Mouse (Mus musculus): ENCODE results near the gene Saa3. TPM values are rescaled to one million over a fixed set of nuclear protein-coding genes. Genes with fewer than 3 reads are reported as not detected.

The Saa3 gene
- polyA plus RNA-seq, 1 experiment from 2014 or later: 0.20 TPM

- H3K27me3 ChIP-seq (replicated peaks): no peaks in the 10 kb centered on the region
- no peak overlapping the region for H3K27ac ChIP-seq (ENCODE audit: poor library complexity, severe bottlenecking)
- ATAC-seq (ENCODE audit: insufficient number of reproducible peaks, low FRiP score): no peak
- 72% methylated on average over 2 of the region's 2 CpGs for WGBS
- H3K9me3 ChIP-seq (replicated peaks): no peaks in the 10 kb centered on the region; the same call in 1 of the 2 replicates
- no peak overlapping the region for H3K4me3 ChIP-seq
- H3K4me2 ChIP-seq: no peak overlapping the region
- no peaks in the 10 kb centered on the region for H3K36me3 ChIP-seq
- no peaks in the 10 kb centered on the region for H3K4me1 ChIP-seq (replicated peaks)
- no peak overlapping the region for H3K9ac ChIP-seq
Measured at GRCm38 (mm10) chr7:46734983-46735382, 19.5 kb upstream of the Saa3 start.

- no peak within 1 kb of the TSS for H3K4me3 ChIP-seq
- H3K9me3 ChIP-seq (replicated peaks): no peaks in the 10 kb centered on the region; the same call in 1 of the 2 replicates
- no peak within 1 kb of the TSS for H3K4me2 ChIP-seq
- no peak for ATAC-seq (ENCODE audit: insufficient number of reproducible peaks, low FRiP score)
- no peaks in the 10 kb centered on the region for H3K4me1 ChIP-seq (replicated peaks)
- no peaks in the 10 kb centered on the region for H3K27me3 ChIP-seq (replicated peaks)
- 79% methylated on average over 4 of the region's 4 CpGs for WGBS
- H3K9ac ChIP-seq: no peak within 1 kb of the TSS
- no peak within 1 kb of the TSS for H3K27ac ChIP-seq (ENCODE audit: poor library complexity, severe bottlenecking)
- no peaks in the 10 kb centered on the region for H3K36me3 ChIP-seq
Measured at GRCm38 (mm10) chr7:46732458-46732857, 17.0 kb upstream of the Saa3 start, which contains the start of gene Saa4. Saa4 (minus strand) TSS chr7:46732603.

DNA sequence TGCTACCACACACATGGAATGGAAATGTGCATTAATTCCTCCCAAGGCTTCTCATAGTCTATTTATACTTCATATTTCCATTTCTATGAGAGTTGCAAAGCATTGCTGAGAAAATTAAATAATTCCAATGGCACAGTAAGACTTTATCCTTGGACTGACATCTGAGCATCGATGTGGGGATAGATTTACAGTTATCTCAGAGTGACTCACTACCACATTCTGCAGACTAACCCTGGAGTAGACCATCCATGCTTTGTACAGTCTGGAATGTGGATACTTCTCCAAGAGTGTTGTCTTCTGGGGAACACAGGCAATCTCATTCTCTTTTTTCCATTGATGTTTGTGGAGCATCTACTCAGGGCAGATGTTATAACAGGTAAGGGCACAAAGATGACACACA lies 12.1 kb upstream of the Saa3 start:
- no peak overlapping the region for H3K4me3 ChIP-seq
- H3K4me2 ChIP-seq: no peak overlapping the region
- H3K27me3 ChIP-seq (replicated peaks): no peaks in the 10 kb centered on the region; the same call in 1 of the 2 replicates
- H3K9me3 ChIP-seq (replicated peaks): no peaks in the 10 kb centered on the region
- H3K4me1 ChIP-seq (replicated peaks): no peaks in the 10 kb centered on the region
- no peak for ATAC-seq (ENCODE audit: insufficient number of reproducible peaks, low FRiP score)
- WGBS: 70% methylated on average over 1 of the region's 1 CpGs
- H3K36me3 ChIP-seq: no peaks in the 10 kb centered on the region
- no peak overlapping the region for H3K9ac ChIP-seq
- H3K27ac ChIP-seq (ENCODE audit: poor library complexity, severe bottlenecking): no peak overlapping the region

DNA sequence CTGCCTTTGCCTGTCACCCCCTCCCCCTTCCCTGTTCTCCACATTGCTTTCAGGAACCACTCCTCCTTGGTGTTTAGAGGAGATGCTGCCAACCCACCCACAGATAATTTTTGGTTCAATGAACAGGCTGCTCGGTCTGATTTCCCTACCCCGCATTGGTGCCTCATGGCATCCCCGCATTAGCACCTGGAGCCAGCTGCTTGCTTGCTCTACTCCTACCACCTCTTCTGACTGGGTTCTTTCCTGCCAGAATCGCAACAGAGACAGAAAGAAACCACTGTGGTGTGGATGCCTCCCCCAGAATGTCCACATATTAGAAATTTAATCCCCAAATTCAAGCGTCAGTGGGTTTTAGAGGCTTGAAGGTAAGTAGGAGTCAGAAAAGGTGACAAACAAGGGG lies 8.9 kb upstream of the Saa3 start:
- Histone ChIP-seq H3K4me1 (replicated peaks) (no peaks in the 10 kb centered on the region), H3K9me3 (replicated peaks) (no peaks in the 10 kb centered on the region), H3K4me3 (no peak overlapping the region), H3K27ac (ENCODE audit: poor library complexity, severe bottlenecking) (no peak overlapping the region), H3K36me3 (no peaks in the 10 kb centered on the region), H3K9ac (no peak overlapping the region), H3K4me2 (no peak overlapping the region), H3K27me3 (replicated peaks) (peaks cover 14% of the 10 kb centered on the region)
- WGBS: 71% methylated on average over 5 of the region's 5 CpGs
- ATAC-seq (ENCODE audit: insufficient number of reproducible peaks, low FRiP score): no peak

GRCm38 (mm10) chr7:46723849-46724248 lies 8.3 kb upstream of the Saa3 start:
- H3K4me2 ChIP-seq: no peak overlapping the region
- H3K4me1 ChIP-seq (replicated peaks): no peaks in the 10 kb centered on the region
- no peak overlapping the region for H3K9ac ChIP-seq
- no peak overlapping the region for H3K4me3 ChIP-seq
- no peak for ATAC-seq (ENCODE audit: insufficient number of reproducible peaks, low FRiP score)
- no peaks in the 10 kb centered on the region for H3K9me3 ChIP-seq (replicated peaks)
- no peaks in the 10 kb centered on the region for H3K36me3 ChIP-seq
- no peak overlapping the region for H3K27ac ChIP-seq (ENCODE audit: poor library complexity, severe bottlenecking)
- peaks cover 14% of the 10 kb centered on the region for H3K27me3 ChIP-seq (replicated peaks)
- 75% methylated on average over 3 of the region's 3 CpGs for WGBS

GRCm38 (mm10) chr7:46723354-46723753 lies 7.9 kb upstream of the Saa3 start:
- ATAC-seq (ENCODE audit: insufficient number of reproducible peaks, low FRiP score): no peak
- no peak overlapping the region for H3K4me3 ChIP-seq
- no peak overlapping the region for H3K27ac ChIP-seq (ENCODE audit: poor library complexity, severe bottlenecking)
- no peaks in the 10 kb centered on the region for H3K36me3 ChIP-seq
- H3K9ac ChIP-seq: no peak overlapping the region
- no peak overlapping the region for H3K4me2 ChIP-seq
- no peaks in the 10 kb centered on the region for H3K9me3 ChIP-seq (replicated peaks)
- no peaks in the 10 kb centered on the region for H3K4me1 ChIP-seq (replicated peaks)
- peaks cover 14% of the 10 kb centered on the region for H3K27me3 ChIP-seq (replicated peaks)
- WGBS: 92% methylated on average over 6 of the region's 6 CpGs

DNA sequence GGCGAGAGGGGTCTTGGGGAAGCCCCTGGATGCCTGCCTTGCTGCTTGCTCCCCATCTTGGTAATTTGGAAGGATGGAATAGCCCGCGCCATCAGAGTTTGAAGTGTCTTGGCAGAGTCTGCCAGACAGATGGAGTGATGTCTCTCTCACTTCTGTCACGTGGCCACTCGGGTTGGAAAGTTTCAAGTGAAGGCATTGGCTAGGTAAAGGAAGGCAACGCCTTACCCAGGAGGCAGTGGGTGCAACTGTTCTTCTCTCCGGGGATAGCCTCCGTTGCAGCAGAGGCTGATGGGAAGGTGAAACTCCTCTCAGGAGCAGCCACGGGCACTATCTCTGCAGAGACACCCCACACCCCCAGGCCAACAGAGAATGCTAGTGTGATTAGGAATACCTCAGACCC lies 5.0 kb upstream of the Saa3 start:
- Histone ChIP-seq H3K4me1 (replicated peaks) (0 out of 2 replicates have a peak, but pooled peaks cover 2% of the 10 kb centered on the region), H3K4me2 (no peak overlapping the region), H3K9ac (no peak overlapping the region), H3K9me3 (replicated peaks) (no peaks in the 10 kb centered on the region), H3K36me3 (no peaks in the 10 kb centered on the region), H3K4me3 (no peak overlapping the region), H3K27me3 (replicated peaks) (peaks cover 14% of the 10 kb centered on the region), H3K27ac (ENCODE audit: poor library complexity, severe bottlenecking) (no peak overlapping the region)
- no peak for ATAC-seq (ENCODE audit: insufficient number of reproducible peaks, low FRiP score)
- WGBS: 64% methylated on average over 9 of the region's 9 CpGs

GRCm38 (mm10) chr7:46719526-46719925 lies 4.0 kb upstream of the Saa3 start:
- Histone ChIP-seq H3K36me3 (no peaks in the 10 kb centered on the region), H3K4me1 (replicated peaks) (0 out of 2 replicates have a peak, but pooled peaks cover 2% of the 10 kb centered on the region), H3K4me3 (no peak overlapping the region), H3K9ac (no peak overlapping the region), H3K27ac (ENCODE audit: poor library complexity, severe bottlenecking) (no peak overlapping the region), H3K27me3 (replicated peaks) (peaks cover 14% of the 10 kb centered on the region), H3K4me2 (no peak overlapping the region), H3K9me3 (replicated peaks) (no peaks in the 10 kb centered on the region)
- 75% methylated on average over 7 of the region's 7 CpGs for WGBS
- ATAC-seq (ENCODE audit: insufficient number of reproducible peaks, low FRiP score): no peak

- 71% methylated on average over 7 of the region's 7 CpGs for WGBS
- H3K9ac ChIP-seq: no peak overlapping the region
- H3K27ac ChIP-seq (ENCODE audit: poor library complexity, severe bottlenecking): no peak overlapping the region
- no peaks in the 10 kb centered on the region for H3K36me3 ChIP-seq
- no peak overlapping the region for H3K4me2 ChIP-seq
- H3K4me3 ChIP-seq: no peak overlapping the region
- peaks cover 14% of the 10 kb centered on the region for H3K27me3 ChIP-seq (replicated peaks)
- no peaks in the 10 kb centered on the region for H3K9me3 ChIP-seq (replicated peaks)
- no peak for ATAC-seq (ENCODE audit: insufficient number of reproducible peaks, low FRiP score)
- H3K4me1 ChIP-seq (replicated peaks): 0 out of 2 replicates have a peak, but pooled peaks cover 2% of the 10 kb centered on the region
Measured at GRCm38 (mm10) chr7:46718591-46719270, 3.2 kb upstream of the Saa3 start.

DNA sequence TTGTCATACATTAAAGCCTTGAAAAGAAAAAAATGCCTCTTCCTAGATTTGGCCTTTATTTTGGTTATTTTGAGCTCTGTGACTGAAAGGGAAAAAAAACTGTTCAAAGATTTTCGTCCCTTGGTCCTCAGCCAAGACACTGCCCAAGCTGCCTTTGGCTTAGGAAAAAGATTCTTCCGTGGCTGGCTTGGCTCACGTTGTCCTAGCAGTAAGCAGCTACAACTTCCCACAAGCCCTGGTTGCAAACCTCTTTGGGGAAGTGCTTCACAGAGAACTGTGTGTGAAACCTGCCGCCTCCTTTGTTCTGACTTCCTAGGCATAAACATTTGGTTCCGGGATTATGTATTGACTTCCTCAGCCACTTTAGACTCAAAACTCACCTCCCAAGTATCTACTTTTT lies 1.4 kb upstream of the Saa3 start:
- Histone ChIP-seq H3K27me3 (replicated peaks) (peaks cover 14% of the 10 kb centered on the region), H3K4me3 (no peak overlapping the region), H3K9ac (no peak overlapping the region), H3K4me2 (no peak overlapping the region), H3K9me3 (replicated peaks) (no peaks in the 10 kb centered on the region), H3K4me1 (replicated peaks) (0 out of 2 replicates have a peak, but pooled peaks cover 2% of the 10 kb centered on the region), H3K27ac (ENCODE audit: poor library complexity, severe bottlenecking) (no peak overlapping the region), H3K36me3 (no peaks in the 10 kb centered on the region)
- ATAC-seq (ENCODE audit: insufficient number of reproducible peaks, low FRiP score): no peak
- WGBS: 47% methylated on average over 5 of the region's 5 CpGs

DNA sequence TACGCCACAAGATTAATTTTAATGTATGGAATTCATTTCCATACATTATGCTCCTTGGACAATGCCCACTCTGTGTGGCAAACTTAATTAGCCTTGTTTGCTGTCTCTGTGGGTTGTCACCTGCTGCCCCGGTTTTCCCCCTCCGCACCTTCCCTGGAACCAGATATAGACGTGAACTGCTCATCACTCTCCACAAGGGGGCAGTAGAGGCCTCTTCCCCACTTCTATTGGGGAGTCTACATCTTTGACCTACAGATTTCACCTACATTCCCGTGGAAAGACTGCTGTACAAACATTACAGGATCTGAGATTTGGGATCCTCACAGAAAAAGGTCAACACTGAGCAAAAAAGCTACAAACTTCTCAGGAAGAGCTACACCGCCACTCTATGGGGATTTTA lies 982 bp downstream of the Saa3 start:
- no peak overlapping the region for H3K9ac ChIP-seq
- H3K27ac ChIP-seq (ENCODE audit: poor library complexity, severe bottlenecking): no peak overlapping the region
- no peaks in the 10 kb centered on the region for H3K9me3 ChIP-seq (replicated peaks)
- H3K4me3 ChIP-seq: no peak overlapping the region
- H3K4me2 ChIP-seq: no peak overlapping the region
- H3K27me3 ChIP-seq (replicated peaks): no peaks in the 10 kb centered on the region
- peaks cover 5% of the 10 kb centered on the region for H3K4me1 ChIP-seq (replicated peaks)
- no peaks in the 10 kb centered on the region for H3K36me3 ChIP-seq
- WGBS: 25% methylated on average over 6 of the region's 6 CpGs
- ATAC-seq (ENCODE audit: insufficient number of reproducible peaks, low FRiP score): no peak

DNA sequence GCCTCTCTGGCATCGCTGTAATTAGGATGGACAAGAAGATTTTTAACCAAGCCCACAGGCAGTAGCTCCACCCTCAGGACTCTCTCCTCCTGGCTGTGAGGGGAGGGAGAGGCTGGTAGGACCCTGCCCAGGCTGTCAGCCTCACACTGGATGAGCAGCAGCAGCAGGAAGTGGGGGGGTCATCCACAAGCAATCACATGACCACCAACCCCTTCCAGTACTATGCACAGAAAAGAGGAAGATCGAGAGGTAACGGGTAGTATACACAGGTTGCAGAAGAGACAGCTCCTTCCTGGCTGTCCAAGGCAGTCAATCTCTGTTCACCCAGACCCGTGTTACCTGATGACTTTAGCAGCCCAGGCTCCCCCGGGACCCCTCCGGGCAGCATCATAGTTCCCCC lies 3.2 kb downstream of the Saa3 start:
- H3K9ac ChIP-seq: no peak overlapping the region
- no peaks in the 10 kb centered on the region for H3K27me3 ChIP-seq (replicated peaks)
- H3K9me3 ChIP-seq (replicated peaks): no peaks in the 10 kb centered on the region
- ATAC-seq (ENCODE audit: insufficient number of reproducible peaks, low FRiP score): no peak
- H3K4me3 ChIP-seq: no peak overlapping the region
- H3K36me3 ChIP-seq: peaks cover 10% of the 10 kb centered on the region
- H3K4me1 ChIP-seq (replicated peaks): peaks cover 10% of the 10 kb centered on the region
- 61% methylated on average over 6 of the region's 6 CpGs for WGBS
- H3K27ac ChIP-seq (ENCODE audit: poor library complexity, severe bottlenecking): no peak overlapping the region
- no peak overlapping the region for H3K4me2 ChIP-seq
